Mouse (Mus musculus): ENCODE data around the gene Cmtr1.
"Not testable (repeated sequence)": the region's sequence is repeated elsewhere in the genome, so short reads cannot be mapped to it uniquely, and the experiment has no call there.

Gene Cmtr1

GRCm38 (mm10) chr17:29705881-29706280 lies 45.5 kb downstream of the Cmtr1 start:
- DNase-seq (ENCODE audit: low read depth) = no peak

- no peak for DNase-seq (ENCODE audit: low read depth)
Measured at GRCm38 (mm10) chr17:29706981-29707545, 46.7 kb downstream of the Cmtr1 start.

GRCm38 (mm10) chr17:29708783-29709182 lies 48.4 kb downstream of the Cmtr1 start:
- DNase-seq (ENCODE audit: low read depth) = no peak

- no peak for DNase-seq (ENCODE audit: low read depth)
Measured at GRCm38 (mm10) chr17:29710562-29711044, 50.2 kb downstream of the Cmtr1 start.

- DNase-seq (ENCODE audit: low read depth) = no peak
Measured at GRCm38 (mm10) chr17:29711076-29711744, 50.8 kb downstream of the Cmtr1 start.

- no peak for DNase-seq (ENCODE audit: low read depth)
Measured at GRCm38 (mm10) chr17:29711745-29712431, 51.5 kb downstream of the Cmtr1 start.

GRCm38 (mm10) chr17:29712565-29712964 lies 52.2 kb downstream of the Cmtr1 start:
- DNase-seq (ENCODE audit: low read depth) = no peak

- not testable (repeated sequence) for DNase-seq (ENCODE audit: low read depth)
Measured at GRCm38 (mm10) chr17:29713734-29714133, 53.3 kb downstream of the Cmtr1 start.

GRCm38 (mm10) chr17:29716732-29717445 lies 56.5 kb downstream of the Cmtr1 start, which contains the start of gene Ccdc167:
Gene Ccdc167 (minus strand): TSS chr17:29717044.
- DNase-seq (ENCODE audit: low read depth) = peak; percentile 99

GRCm38 (mm10) chr17:29718660-29719059 lies 58.3 kb downstream of the Cmtr1 start:
- no peak for DNase-seq (ENCODE audit: low read depth)

GRCm38 (mm10) chr17:29719628-29720575 lies 59.5 kb downstream of the Cmtr1 start:
- DNase-seq (ENCODE audit: low read depth) = no peak

GRCm38 (mm10) chr17:29720755-29721365 lies 60.5 kb downstream of the Cmtr1 start:
- no peak for DNase-seq (ENCODE audit: low read depth)

GRCm38 (mm10) chr17:29724610-29725009 lies 64.2 kb downstream of the Cmtr1 start:
- no peak for DNase-seq (ENCODE audit: low read depth)

- DNase-seq (ENCODE audit: low read depth) = no peak
Measured at GRCm38 (mm10) chr17:29725027-29725620, 64.7 kb downstream of the Cmtr1 start.

- DNase-seq (ENCODE audit: low read depth) = peak; percentile 48
Measured at GRCm38 (mm10) chr17:29728082-29728481, 67.7 kb downstream of the Cmtr1 start.

GRCm38 (mm10) chr17:29730510-29731265 lies 70.3 kb downstream of the Cmtr1 start:
- no peak for DNase-seq (ENCODE audit: low read depth)

- DNase-seq (ENCODE audit: low read depth) = no peak
Measured at GRCm38 (mm10) chr17:29731266-29731952, 71.0 kb downstream of the Cmtr1 start.

GRCm38 (mm10) chr17:29731953-29732325 lies 71.5 kb downstream of the Cmtr1 start:
- no peak for DNase-seq (ENCODE audit: low read depth)

GRCm38 (mm10) chr17:29732522-29732921 lies 72.1 kb downstream of the Cmtr1 start:
- no peak for DNase-seq (ENCODE audit: low read depth)

All from induced T-regulatory cell, adult 2 months (primary cell).